Mouse (Mus musculus) central nervous system, embryonic 18 days (tissue): Measurements from ENCODE around the gene Olfr11. TPM values are rescaled to one million over a fixed set of nuclear protein-coding genes. Genes with fewer than 3 reads are reported as not detected.

ENCODE experiments used
- polyA plus RNA-seq: library from polyadenylated mRNA; depleted of rRNA; stranded (reverse); fragments of >200 nt; gene quantifications from 2 replicates; pipeline ENCODE4 v1.2.3, GENCODE M21; 2012; rRNA removed

Gene Olfr11
- not detected in 2 replicates for polyA plus RNA-seq

DNA sequence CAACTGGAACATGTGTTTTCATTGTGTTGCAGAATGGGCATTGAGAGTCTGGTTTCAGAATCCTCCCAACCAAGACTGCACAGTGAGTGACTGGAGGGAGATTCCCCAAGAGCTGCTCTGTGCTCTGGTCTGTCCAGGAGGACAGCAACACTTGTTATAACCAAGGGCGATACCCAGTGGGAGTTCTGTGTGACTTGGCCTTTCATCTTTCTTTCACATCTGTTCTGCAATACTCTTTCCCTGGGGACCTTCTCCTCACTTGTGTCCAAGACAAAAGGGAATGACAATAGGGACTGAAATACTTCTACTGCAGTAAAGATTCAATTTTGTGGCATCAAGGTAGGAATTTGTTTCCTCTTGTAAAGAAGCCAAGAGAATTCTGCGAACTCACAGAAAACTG is at the start of gene Olfr11:
TSS of gene Olfr11 (minus strand) at position 101 of the 400 bp plus-strand sequence.

DNA sequence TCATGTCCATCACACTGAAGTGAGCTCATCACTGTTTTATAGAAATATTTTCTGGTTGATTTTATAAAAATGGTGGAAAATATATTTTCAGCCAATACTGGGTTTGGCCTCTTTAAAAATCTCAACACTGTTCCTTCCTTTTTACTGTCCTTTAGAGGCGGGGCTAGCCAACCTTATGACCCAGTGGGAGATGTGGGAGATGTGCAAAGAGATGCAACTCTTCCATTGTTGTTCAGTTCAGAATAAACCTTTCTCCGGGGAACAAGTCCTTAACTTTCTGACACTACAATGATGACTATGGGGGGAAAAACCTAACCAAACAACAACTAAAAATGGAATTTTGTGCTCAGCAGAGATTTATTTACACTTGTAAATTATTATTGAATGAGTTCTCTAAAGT is 35.0 kb upstream of the Olfr11 start, which contains the start of gene Olfr1360:
TSS of gene Olfr1360 (minus strand) at position 101 of the 400 bp plus-strand sequence.

DNA sequence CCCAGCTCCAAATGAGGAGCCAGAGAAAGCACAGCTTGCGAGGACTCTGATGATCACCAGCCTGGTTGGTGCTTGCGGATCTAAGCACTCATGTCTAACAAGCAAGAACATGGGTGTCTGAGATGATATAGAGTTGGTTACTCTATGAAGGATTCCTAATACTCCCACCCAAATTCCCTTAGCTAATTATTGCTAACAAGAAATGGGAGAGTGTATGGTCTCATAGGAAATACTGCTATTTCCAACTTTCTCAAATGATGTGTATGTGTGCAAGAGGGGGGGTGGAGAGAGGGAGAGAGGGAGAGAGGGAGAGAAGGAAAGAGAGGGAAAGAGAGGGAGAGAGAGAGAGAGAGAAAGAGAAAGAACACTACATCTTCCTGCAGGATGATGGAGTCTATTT is 21.0 kb upstream of the Olfr11 start, which contains the start of gene Olfr1361:
TSS of gene Olfr1361 (minus strand) at position 101 of the 400 bp plus-strand sequence.

DNA sequence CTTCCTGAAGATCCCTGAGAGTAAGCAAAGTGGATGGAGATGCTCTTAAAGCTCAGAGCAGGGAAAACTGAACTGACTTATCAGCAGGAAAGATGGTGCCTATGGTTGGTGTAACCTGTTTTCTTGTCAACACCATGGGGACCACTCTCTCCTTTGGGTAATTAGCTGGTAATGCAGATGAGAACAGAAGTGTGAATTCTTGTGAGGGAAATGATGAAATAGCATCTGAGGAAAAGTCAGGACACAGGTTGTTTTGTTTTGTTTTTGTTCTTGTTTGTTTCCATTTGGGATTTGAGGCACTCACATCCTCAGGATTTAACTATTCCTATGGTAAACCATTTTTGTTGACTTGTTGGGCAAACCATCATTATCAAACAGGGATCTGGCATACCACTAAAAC is 28.4 kb downstream of the Olfr11 start, which contains the start of gene Olfr1362:
TSS of gene Olfr1362 (minus strand) at position 101 of the 400 bp plus-strand sequence.

Other genes with a start within 250 kb of the Olfr11 start
- 66.5 and 71.3 TPM in 2 replicates for gene Zkscan3, start 239.8 kb downstream of the Olfr11 start, polyA plus RNA-seq
- 3.7 and 4.3 TPM in 2 replicates for gene Pgbd1, start 201.5 kb downstream of the Olfr11 start, polyA plus RNA-seq
- gene Zscan26, start 188.8 kb downstream of the Olfr11 start, polyA plus RNA-seq = 39.3 and 43.0 TPM in 2 replicates
- 0.78 and 0.91 TPM in 2 replicates for gene Nkapl, start 174.0 kb downstream of the Olfr11 start, polyA plus RNA-seq
- 6.5 and 7.1 TPM in 2 replicates for gene Zkscan4, start 163.6 kb downstream of the Olfr11 start, polyA plus RNA-seq
- not detected in 2 replicates for gene Gm10065, start 163.1 kb downstream of the Olfr11 start, polyA plus RNA-seq
- 0.43 and 0.57 TPM in 2 replicates for gene AK157302, start 147.3 kb downstream of the Olfr11 start, polyA plus RNA-seq
- 3.5 and 11.8 TPM in 2 replicates for gene Gm11273, start 141.1 kb downstream of the Olfr11 start, polyA plus RNA-seq
- gene Zkscan8, start 111.4 kb downstream of the Olfr11 start, polyA plus RNA-seq = 7.2 and 7.3 TPM in 2 replicates
- not detected in 2 replicates for gene Olfr1366, start 99.7 kb downstream of the Olfr11 start, polyA plus RNA-seq
- not detected in 2 replicates for gene Olfr1535, start 82.6 kb downstream of the Olfr11 start, polyA plus RNA-seq
- not detected in 2 replicates for gene Olfr1364, start 60.8 kb downstream of the Olfr11 start, polyA plus RNA-seq
- not detected in 2 replicates for gene Olfr1362, start 28.5 kb downstream of the Olfr11 start, polyA plus RNA-seq
- gene Olfr1361, start 20.9 kb upstream of the Olfr11 start, polyA plus RNA-seq = not detected in 2 replicates
- not detected in 2 replicates for gene Olfr1360, start 34.9 kb upstream of the Olfr11 start, polyA plus RNA-seq
- not detected in 2 replicates for gene Olfr1359, start 55.6 kb upstream of the Olfr11 start, polyA plus RNA-seq
- gene Hist1h2bl, start 73.6 kb upstream of the Olfr11 start, polyA plus RNA-seq = 1.0 and 1.4 TPM in 2 replicates
- 3.4 and 7.2 TPM in 2 replicates for gene Hist1h2ai, start 73.9 kb upstream of the Olfr11 start, polyA plus RNA-seq
- 7.7 and 8.9 TPM in 2 replicates for gene Hist1h3h, start 75.1 kb upstream of the Olfr11 start, polyA plus RNA-seq
- 2.3 and 3.4 TPM in 2 replicates for gene Hist1h2bm, start 79.5 kb upstream of the Olfr11 start, polyA plus RNA-seq
- gene Hist1h4j, start 92.5 kb upstream of the Olfr11 start, polyA plus RNA-seq = 4.5 TPM in 2 replicates
- gene Hist1h4k, start 108.0 kb upstream of the Olfr11 start, polyA plus RNA-seq = 5.4 and 10.0 TPM in 2 replicates
- 4.8 and 5.9 TPM in 2 replicates for gene Hist1h2ak, start 111.3 kb upstream of the Olfr11 start, polyA plus RNA-seq
- gene Hist1h2bn, start 111.6 kb upstream of the Olfr11 start, polyA plus RNA-seq = 1.6 and 3.0 TPM in 2 replicates
- gene Hist1h1b, start 138.1 kb upstream of the Olfr11 start, polyA plus RNA-seq = 0.70 and 1.2 TPM in 2 replicates
- 6.0 and 8.7 TPM in 2 replicates for gene Hist1h3i, start 140.9 kb upstream of the Olfr11 start, polyA plus RNA-seq
- 1.2 and 1.3 TPM in 2 replicates for gene Hist1h2an, start 144.7 kb upstream of the Olfr11 start, polyA plus RNA-seq
- gene Hist1h2bp, start 144.9 kb upstream of the Olfr11 start, polyA plus RNA-seq = 0.28 and 0.64 TPM in 2 replicates
- gene Hist1h2bq, start 167.7 kb upstream of the Olfr11 start, polyA plus RNA-seq = 1.2 and 3.8 TPM in 2 replicates
- not detected in 2 replicates for gene Hist1h2ao, start 167.9 kb upstream of the Olfr11 start, polyA plus RNA-seq
- gene Hist1h4m, start 169.2 kb upstream of the Olfr11 start, polyA plus RNA-seq = not detected in 2 replicates
- gene Hist1h4n, start 189.7 kb upstream of the Olfr11 start, polyA plus RNA-seq = 7.9 and 9.3 TPM in 2 replicates
- gene Hist1h2ap, start 191.0 kb upstream of the Olfr11 start, polyA plus RNA-seq = 8.6 and 10.7 TPM in 2 replicates
- gene Hist1h2br, start 191.2 kb upstream of the Olfr11 start, polyA plus RNA-seq = 1.7 and 2.6 TPM in 2 replicates